Mouse (Mus musculus) stomach, postnatal 0 days (tissue): ENCODE measurements at regions not wholly inside any gene's neighbourhood (a gene's known extent, or its start where the extent isn't known, plus 50 kb on each side); places are given as distances from the start of the nearest gene placed in this dataset.
"Not testable (repeated sequence)": the region's sequence is repeated elsewhere in the genome, so short reads cannot be mapped to it uniquely, and the experiment has no call there.

Source experiments
- ATAC-seq: fragments of 200-750 bp; cut with Nextera tagmentation; 2 replicates; pipeline ENCODE4 v1.8.0; 2017; ENCODE audit not compliant: low FRiP score, low TSS enrichment
- DNase-seq: peaks from one replicate; pipeline ENCODE4 v3.0.0-alpha.2; 2016; ENCODE audit warnings: low spot score
- H3K27ac ChIP-seq: fragments of 300-500 bp; sonication (generic); replicated peaks from 2 replicates; pipeline ENCODE4 v1.5.1; 2014; ENCODE audit warnings: mild to moderate bottlenecking, control low read depth
- H3K27me3 ChIP-seq: fragments of 300-500 bp; sonication (generic); 2 replicates; pipeline ENCODE4 v1.6.1; 2014; ENCODE audit warnings: low read length; ENCODE audit not compliant: control insufficient read depth, insufficient read depth
- H3K36me3 ChIP-seq: fragments of 300-500 bp; sonication (generic); 2 replicates; pipeline ENCODE4 v1.6.1; 2014; ENCODE audit warnings: low read length, mixed read lengths; ENCODE audit not compliant: control insufficient read depth, insufficient read depth
- H3K4me1 ChIP-seq: fragments of 300-500 bp; sonication (generic); replicated peaks from 2 replicates; pipeline ENCODE4 v1.6.1; 2014; ENCODE audit warnings: antibody characterized with exemption; ENCODE audit not compliant: control insufficient read depth, insufficient read depth
- H3K4me2 ChIP-seq: fragments of 300-500 bp; sonication (generic); replicated peaks from 2 replicates; pipeline ENCODE4 v1.6.1; 2014; ENCODE audit warnings: low read depth, mild to moderate bottlenecking, control low read depth, moderate library complexity
- H3K4me3 ChIP-seq: fragments of 300-500 bp; sonication (generic); 2 replicates; pipeline ENCODE4 v1.5.1; 2014; ENCODE audit warnings: low read depth, low read length, control low read depth
- H3K9ac ChIP-seq: fragments of 300-500 bp; sonication (generic); 2 replicates; pipeline ENCODE4 v1.6.1; 2014; ENCODE audit warnings: mild to moderate bottlenecking, low read length, control low read depth, mixed read lengths
- H3K9me3 ChIP-seq: fragments of 300-500 bp; sonication (generic); 2 replicates; pipeline ENCODE4 v1.6.1; 2016; ENCODE audit warnings: low read length; ENCODE audit not compliant: control insufficient read depth
- CTCF ChIP-seq: IDR thresholded peaks from 2 replicates; pipeline ENCODE4 v1.5.1; 2016; ENCODE audit warnings: antibody characterized with exemption, low read depth, mild to moderate bottlenecking, moderate library complexity
- EP300 ChIP-seq: optimal IDR thresholded peaks from 2 replicates; pipeline ENCODE3; 2016; ENCODE audit warnings: antibody characterized with exemption
- WGBS: fragments of 180-500 bp; shearing (Covaris S2); extraction: QIAGEN DNeasy Blood & Tissue Kit; methylation state at CpG from one replicate; pipeline ENCODE4 v1.1.7; 2014; 5-methylcytosine and 5-hydroxymethylcytosine counted together

DNA sequence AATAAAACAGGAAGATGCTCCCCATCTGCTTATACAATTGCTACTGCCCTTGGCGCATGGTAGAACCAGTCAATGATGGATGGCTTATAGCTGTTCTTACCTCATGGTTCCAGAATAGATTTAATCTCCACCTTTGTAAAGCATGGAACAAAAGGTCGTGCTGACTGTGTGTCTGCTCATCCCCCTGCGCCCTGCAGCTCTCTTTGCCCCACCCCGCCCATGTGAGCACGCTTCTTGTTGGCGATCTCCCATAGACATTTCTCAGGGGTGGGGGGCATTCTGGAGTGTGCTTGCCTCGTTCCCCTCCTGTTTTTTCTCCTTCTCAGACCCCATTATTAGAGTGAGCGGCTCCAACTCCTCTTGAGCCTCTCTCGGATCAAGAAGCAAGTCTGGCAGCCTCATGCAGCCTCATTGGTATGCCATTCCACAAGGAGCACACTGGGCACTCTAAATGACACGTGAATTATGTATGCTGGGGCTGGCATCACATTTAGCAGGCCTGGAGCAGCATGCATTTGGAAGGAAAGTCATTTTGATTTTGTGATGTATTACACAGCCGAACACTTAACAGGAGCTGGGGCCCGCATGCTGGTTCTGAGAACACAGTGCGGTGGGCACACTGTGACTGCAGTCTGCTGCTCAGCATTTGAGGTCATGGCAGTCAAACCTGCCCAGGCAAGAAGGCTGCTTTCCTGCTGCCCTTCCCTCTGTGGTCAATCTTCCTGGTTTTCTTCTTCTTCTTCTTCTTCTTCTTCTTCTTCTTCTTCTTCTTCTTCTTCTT is 362.5 kb downstream of the Plekhb2 start:
- no peak for TF ChIP-seq EP300
- TF ChIP-seq CTCF, result no peak
- DNase-seq, result no peak
- Histone ChIP-seq H3K27ac (no peak overlapping the region), H3K9ac (no peak overlapping the region), H3K9me3 (no peaks in the 10 kb centered on the region), H3K36me3 (no peaks in the 10 kb centered on the region), H3K4me1 (no peaks in the 10 kb centered on the region), H3K27me3 (no peaks in the 10 kb centered on the region), H3K4me2 (no peak overlapping the region), H3K4me3 (no peak overlapping the region)
- ATAC-seq, result no peak
- 79% methylated on average over 13 of the region's 13 CpGs for WGBS

DNA sequence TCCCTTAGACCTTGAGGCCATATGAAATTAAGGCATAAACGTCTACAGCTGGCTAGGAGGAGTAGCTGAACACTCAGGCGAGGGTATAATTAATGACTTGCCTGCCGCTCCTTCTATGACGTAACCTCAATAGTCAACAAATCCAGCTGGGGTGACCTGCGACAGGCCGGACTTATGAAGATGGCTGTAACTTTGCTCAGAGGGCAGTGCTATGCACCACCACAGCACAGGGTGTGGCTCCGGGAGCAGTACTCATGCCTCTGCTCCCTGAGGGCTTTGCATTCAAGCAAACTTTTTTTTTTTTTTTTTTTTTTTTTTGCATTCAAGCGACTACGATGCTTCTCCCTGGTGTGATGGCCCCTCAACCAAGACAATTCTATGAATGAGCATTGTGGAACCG is 364.1 kb downstream of the Plekhb2 start:
- peak; percentile 22 for DNase-seq
- Histone ChIP-seq H3K36me3 (no peaks in the 10 kb centered on the region), H3K4me2 (no peak overlapping the region), H3K4me3 (no peak overlapping the region), H3K27ac (no peak overlapping the region), H3K27me3 (no peaks in the 10 kb centered on the region), H3K9me3 (no peaks in the 10 kb centered on the region), H3K4me1 (no peaks in the 10 kb centered on the region), H3K9ac (no peak overlapping the region)
- whole genome bisulfite sequencing, result 39% methylated on average over 10 of the region's 10 CpGs
- ATAC-seq, result peak; percentile 84
- TF ChIP-seq CTCF (no peak), EP300 (no peak)

DNA sequence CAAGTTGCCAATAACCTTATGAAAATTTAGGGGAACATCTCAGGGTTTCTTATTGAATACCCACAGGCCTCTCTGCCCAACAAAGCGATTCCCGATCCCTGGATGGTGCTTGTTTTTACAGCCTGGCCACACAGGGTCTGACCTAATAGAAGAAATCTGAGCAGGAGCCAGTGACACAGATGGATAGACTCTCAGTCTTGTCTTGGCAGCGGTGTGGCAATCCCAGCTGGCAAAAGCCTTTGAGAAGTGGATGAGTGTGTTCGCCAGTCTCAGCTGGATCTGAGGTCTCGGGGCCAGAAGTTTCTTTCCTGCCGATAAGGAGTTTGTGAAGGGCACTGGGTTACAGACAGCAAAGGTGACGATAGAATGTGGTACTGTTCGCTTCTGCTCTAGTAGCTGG is 366.6 kb downstream of the Plekhb2 start:
- DNase-seq (no peak), ATAC-seq (no peak)
- Histone ChIP-seq H3K9me3 (no peaks in the 10 kb centered on the region), H3K4me3 (no peak overlapping the region), H3K4me1 (no peaks in the 10 kb centered on the region), H3K36me3 (no peaks in the 10 kb centered on the region), H3K27me3 (no peaks in the 10 kb centered on the region), H3K4me2 (no peak overlapping the region), H3K27ac (no peak overlapping the region), H3K9ac (no peak overlapping the region)
- TF ChIP-seq EP300, result no peak
- 85% methylated on average over 8 of the region's 8 CpGs for WGBS

DNA sequence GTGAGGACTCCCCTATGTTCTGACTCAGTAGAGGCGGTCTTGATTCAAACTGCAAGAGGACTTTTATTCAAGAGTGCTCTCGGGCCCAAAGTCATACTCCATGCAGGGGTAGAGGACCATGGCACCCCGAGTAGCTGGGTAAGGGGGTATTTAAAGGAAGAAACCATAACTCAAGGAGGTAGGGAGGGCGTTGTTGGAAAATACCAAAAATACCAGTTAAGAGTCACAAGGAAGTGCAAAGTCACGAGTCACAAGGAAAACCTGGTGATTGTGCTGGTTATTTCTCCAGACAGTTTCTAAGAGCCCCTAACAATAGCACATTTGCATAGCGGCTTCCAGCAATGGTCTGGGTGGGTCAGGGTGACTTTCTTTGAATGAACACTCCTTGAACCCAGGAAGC is 370.4 kb downstream of the Plekhb2 start:
- H3K4me1 ChIP-seq, H3K9me3 ChIP-seq, ATAC-seq, H3K27me3 ChIP-seq, DNase-seq, H3K4me3 ChIP-seq, H3K27ac ChIP-seq, H3K36me3 ChIP-seq, H3K4me2 ChIP-seq, H3K9ac ChIP-seq: not testable (repeated sequence)
- 85% methylated on average over 6 of the region's 6 CpGs for WGBS

DNA sequence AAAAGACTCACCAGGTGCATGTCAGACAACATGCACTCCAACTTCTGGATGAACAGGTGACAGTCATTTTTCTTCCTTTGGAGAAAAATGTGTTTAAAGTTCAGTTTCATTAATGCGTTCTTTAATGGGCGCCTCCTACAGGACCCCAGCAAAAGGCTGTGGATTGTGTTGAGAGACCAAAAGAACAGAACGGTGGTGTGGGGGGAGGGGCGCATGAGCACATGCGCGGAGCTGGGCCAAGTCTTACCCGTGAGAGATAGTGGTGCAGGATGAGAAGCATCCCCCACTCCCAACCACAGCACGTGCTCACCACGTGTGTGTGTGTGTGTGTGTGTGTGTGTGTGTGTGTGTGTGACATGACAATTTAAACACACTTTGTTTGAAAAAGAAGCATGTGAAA is 371.0 kb downstream of the Plekhb2 start:
- no peak overlapping the region for H3K4me3 ChIP-seq
- no peaks in the 10 kb centered on the region for H3K9me3 ChIP-seq
- 68% methylated on average over 9 of the region's 9 CpGs for WGBS

DNA sequence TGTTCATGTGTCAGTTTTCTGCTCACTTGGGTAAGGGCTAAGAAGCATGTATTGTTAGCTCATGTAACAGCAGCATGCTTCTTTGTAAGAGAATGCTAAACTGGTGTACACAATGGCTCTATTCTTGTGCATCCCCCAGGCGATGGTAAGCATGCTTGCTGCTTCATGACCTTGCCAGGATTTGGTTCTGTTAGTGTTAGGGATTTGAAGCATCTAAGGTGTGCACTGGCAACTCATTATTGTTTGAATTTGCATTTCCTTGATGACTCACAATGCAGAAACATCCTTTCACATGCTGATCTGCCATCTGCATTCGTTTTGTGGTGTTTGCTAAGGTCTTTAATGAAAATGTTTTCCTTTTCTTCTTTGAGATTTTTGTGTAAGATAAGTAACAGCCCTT is 382.8 kb downstream of the Plekhb2 start:
- DNase-seq (no peak), ATAC-seq (no peak)
- H3K9ac ChIP-seq, result no peak overlapping the region
- no peak overlapping the region for H3K4me3 ChIP-seq
- H3K4me2 ChIP-seq, result no peak overlapping the region
- no peak overlapping the region for H3K27ac ChIP-seq
- 43% methylated on average over 2 of the region's 2 CpGs for WGBS
- H3K36me3 ChIP-seq, result no peaks in the 10 kb centered on the region
- no peaks in the 10 kb centered on the region for H3K4me1 ChIP-seq
- no peak for TF ChIP-seq CTCF
- no peak for TF ChIP-seq EP300
- H3K27me3 ChIP-seq, result no peaks in the 10 kb centered on the region
- no peaks in the 10 kb centered on the region for H3K9me3 ChIP-seq

More for the DNA sequence above, 371.0 kb downstream of the Plekhb2 start:
- no peaks in the 10 kb centered on the region for H3K36me3 ChIP-seq
- no peak for DNase-seq
- no peak overlapping the region for H3K9ac ChIP-seq
- H3K27ac ChIP-seq, result no peak overlapping the region
- no peaks in the 10 kb centered on the region for H3K27me3 ChIP-seq
- H3K4me1 ChIP-seq, result no peaks in the 10 kb centered on the region
- no peak for ATAC-seq
- no peak overlapping the region for H3K4me2 ChIP-seq
- no peak for TF ChIP-seq CTCF
- TF ChIP-seq EP300, result no peak
